Mouse (Mus musculus) C2C12 (cell line): ENCODE measurements around the gene Nox4. TPM values are rescaled to one million over a fixed set of nuclear protein-coding genes. Genes with fewer than 3 reads are reported as not detected.

Experiments used
- H3K27me3 ChIP-seq: one replicate; pipeline ENCODE4 v1.6.1; 2011; ENCODE audit not compliant: control insufficient read depth, insufficient read depth, insufficient read length
- H3K36me3 ChIP-seq: one replicate; pipeline ENCODE4 v1.6.1; 2011; ENCODE audit not compliant: control insufficient read depth, insufficient read depth
- H3K4me3 ChIP-seq: one replicate; pipeline ENCODE4 v1.5.1; 2011; ENCODE audit warnings: mild to moderate bottlenecking, control low read depth; ENCODE audit not compliant: poor library complexity, insufficient read depth, severe bottlenecking
- H3K79me2 ChIP-seq: one replicate; pipeline ENCODE4 v1.6.1; 2011; ENCODE audit not compliant: control insufficient read depth, insufficient read depth
- H3K79me3 ChIP-seq: one replicate; pipeline ENCODE4 v1.6.1; 2011; ENCODE audit warnings: low read depth, control low read depth
- H3ac ChIP-seq: one replicate; pipeline ENCODE3; 2011; ENCODE audit warnings: low read depth; ENCODE audit not compliant: control insufficient read depth, insufficient read length
- CEBPB ChIP-seq: IDR thresholded peaks from one replicate; pipeline ENCODE4 v1.6.1; 2011; ENCODE audit warnings: low read depth, mild to moderate bottlenecking, control low read depth, moderate library complexity
- CTCF ChIP-seq: IDR thresholded peaks from one replicate; pipeline ENCODE4 v1.5.1; 2011; ENCODE audit not compliant: control insufficient read depth, insufficient read depth, insufficient read length
- FOSL1 ChIP-seq: IDR thresholded peaks from one replicate; pipeline ENCODE4 v1.8.0; 2011; ENCODE audit warnings: mild to moderate bottlenecking, low read length; ENCODE audit not compliant: poor library complexity, insufficient read depth, severe bottlenecking
- MAX ChIP-seq: IDR thresholded peaks from one replicate; pipeline ENCODE4 v1.6.1; 2011; ENCODE audit warnings: mild to moderate bottlenecking, control low read depth
- MYOD1 ChIP-seq: IDR thresholded peaks from one replicate; pipeline ENCODE4 v1.6.1; 2011; ENCODE audit warnings: low read depth; ENCODE audit not compliant: control insufficient read depth, insufficient read length
- MYOG ChIP-seq: IDR thresholded peaks from one replicate; pipeline ENCODE4 v1.6.1; 2011; ENCODE audit not compliant: control insufficient read depth, insufficient read length; ENCODE audit errors: extremely low read depth
- USF1 ChIP-seq: IDR thresholded peaks from one replicate; pipeline ENCODE4 v1.6.1; 2011; ENCODE audit warnings: low read depth, mild to moderate bottlenecking, control low read depth, moderate library complexity
- long read RNA-seq, 2 experiments: library from polyadenylated mRNA; unstranded; transcript quantifications; one replicate each; pipeline ENCODE4 v2.0.0; 2019 to 2020
- polyA plus RNA-seq: library from polyadenylated mRNA; unstranded; fragments of >200 nt; fragmentation: generic; extraction: Trizol; gene quantifications from one replicate; pipeline ENCODE4 v1.2.1, GENCODE M21; 2012; ENCODE audit warnings: missing spikeins

The Nox4 gene
- 0.99 TPM for polyA plus RNA-seq
- long read RNA-seq, experiment 1, result 0 reads
- long read RNA-seq, experiment 2, partial matches to known transcripts, result 0 of 2 reads
- long read RNA-seq, experiment 2, other reads (novel, unspliced or antisense), result 1 of 2 reads

DNA sequence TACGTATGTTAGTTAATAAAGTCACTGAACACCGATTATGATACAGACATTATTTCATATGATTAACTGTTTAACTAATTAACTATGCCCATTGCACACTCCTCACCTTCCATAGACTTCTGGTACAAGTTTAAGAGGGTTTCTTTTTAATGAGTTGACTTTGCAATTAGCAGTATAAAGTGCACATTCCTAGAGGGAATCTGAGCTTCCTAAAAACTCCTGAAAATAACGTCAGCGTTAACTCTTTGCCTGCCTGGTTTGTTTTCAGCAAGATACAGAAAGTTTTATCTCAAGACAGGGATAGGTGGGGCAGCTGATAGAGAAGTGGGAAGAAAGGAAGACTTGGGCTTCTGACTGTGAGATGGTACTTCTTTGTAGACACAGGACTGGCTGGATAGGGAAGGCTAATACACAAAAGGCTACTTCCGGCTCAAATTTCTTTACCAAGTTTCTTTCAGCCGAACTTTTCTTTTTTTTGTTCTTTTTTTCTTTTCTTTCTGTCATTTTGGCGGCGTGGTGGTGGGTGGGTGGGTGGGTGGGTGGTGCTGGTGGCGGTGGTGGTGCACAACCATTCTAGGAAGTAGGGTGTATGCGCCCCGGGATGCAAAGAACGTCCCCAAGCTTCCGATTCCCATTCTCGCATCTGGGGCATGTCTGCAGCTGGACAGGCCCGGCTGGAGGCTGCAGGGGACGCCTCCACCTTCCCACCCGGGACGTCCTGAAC is at the start of gene Nox4:
Nox4 (plus strand) TSS at position 241 of the 724 bp plus-strand sequence.
- no peaks in the 10 kb centered on the region for H3K79me2 ChIP-seq
- no peaks in the 10 kb centered on the region for H3K36me3 ChIP-seq
- TF ChIP-seq MYOG (no peak), USF1 (no peak), CTCF (no peak), MYOD1 (no peak), CEBPB (no peak), MAX (no peak), FOSL1 (no peak)
- H3ac ChIP-seq, result peak within 1 kb of the TSS; percentile 61
- H3K27me3 ChIP-seq, result no peaks in the 10 kb centered on the region
- no peaks in the 10 kb centered on the region for H3K79me3 ChIP-seq
- peak within 1 kb of the TSS; percentile 32 for H3K4me3 ChIP-seq

DNA sequence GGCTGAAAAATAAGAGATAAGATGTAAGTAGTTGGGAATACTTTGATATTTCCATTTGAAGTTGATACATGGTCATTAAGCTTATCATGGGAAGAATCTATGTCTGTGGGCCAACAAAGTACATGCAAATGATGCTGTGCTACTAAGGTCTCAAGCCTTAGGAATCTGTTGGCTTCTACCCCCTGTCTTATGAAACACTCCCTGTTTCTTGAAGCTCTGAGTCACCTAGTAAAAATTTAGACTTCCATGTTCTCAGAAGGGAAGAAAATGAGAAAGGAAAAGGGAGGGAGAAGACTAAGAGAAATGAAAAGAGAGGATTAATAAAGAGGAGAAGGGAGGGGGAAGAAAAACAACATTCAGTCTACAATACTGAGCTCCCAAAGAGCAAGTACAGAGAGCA is 41.1 kb upstream of the Nox4 start:
- no peaks in the 10 kb centered on the region for H3K27me3 ChIP-seq
- H3K79me3 ChIP-seq, result no peaks in the 10 kb centered on the region
- H3K36me3 ChIP-seq, result no peaks in the 10 kb centered on the region
- H3ac ChIP-seq, result no peak overlapping the region
- H3K4me3 ChIP-seq, result no peak overlapping the region
- no peaks in the 10 kb centered on the region for H3K79me2 ChIP-seq
- peak; percentile 22 for TF ChIP-seq CEBPB
- TF ChIP-seq CTCF, result no peak

DNA sequence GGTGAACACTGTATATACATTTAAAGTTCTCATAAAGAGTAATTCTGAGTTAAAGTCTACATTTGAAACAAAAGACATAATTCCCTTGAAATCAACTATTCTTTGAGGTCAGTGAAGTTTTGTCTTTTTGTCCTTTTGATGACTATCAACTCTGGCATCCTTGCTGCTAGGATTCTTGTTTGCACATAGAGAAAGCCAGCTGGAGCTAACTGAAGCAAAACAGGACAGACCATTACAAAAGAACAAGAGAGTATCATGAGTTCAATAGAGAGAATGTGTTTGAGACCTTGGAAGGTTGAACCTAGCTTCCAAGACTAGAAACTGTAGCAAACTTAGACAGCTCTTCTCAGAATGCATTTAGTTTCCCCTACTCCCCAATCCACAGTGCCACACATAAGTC is 24.2 kb upstream of the Nox4 start:
- Histone ChIP-seq H3ac (no peak overlapping the region), H3K4me3 (no peak overlapping the region), H3K79me2 (no peaks in the 10 kb centered on the region), H3K27me3 (no peaks in the 10 kb centered on the region), H3K79me3 (no peaks in the 10 kb centered on the region), H3K36me3 (no peaks in the 10 kb centered on the region)
- TF ChIP-seq CTCF (no peak), FOSL1 (no peak), CEBPB (no peak), USF1 (no peak), MYOG (no peak)

DNA sequence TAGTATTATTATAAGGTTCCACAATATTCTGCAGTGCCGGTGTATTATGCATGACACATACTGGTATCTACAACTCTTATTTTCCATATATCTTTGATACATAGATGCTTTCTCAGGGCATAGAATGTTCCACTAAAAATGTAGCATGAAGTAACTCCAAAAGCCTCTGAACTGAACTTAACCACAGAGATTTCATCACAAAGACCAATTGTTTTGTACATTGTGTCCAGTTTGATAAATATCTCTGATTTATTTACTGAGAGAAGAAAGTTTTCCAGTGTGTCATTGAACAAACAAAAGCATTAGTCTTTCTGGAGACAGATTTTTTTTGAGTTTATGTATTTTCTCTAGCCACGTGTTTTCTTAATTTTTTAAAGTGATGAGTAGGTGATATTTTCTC is 23.1 kb upstream of the Nox4 start:
- H3ac ChIP-seq, result no peak overlapping the region
- no peaks in the 10 kb centered on the region for H3K79me3 ChIP-seq
- no peaks in the 10 kb centered on the region for H3K36me3 ChIP-seq
- TF ChIP-seq CTCF (no peak), MYOD1 (no peak), FOSL1 (no peak), CEBPB (no peak), MYOG (no peak), USF1 (no peak), MAX (no peak)
- H3K79me2 ChIP-seq, result no peaks in the 10 kb centered on the region
- H3K27me3 ChIP-seq, result no peaks in the 10 kb centered on the region
- H3K4me3 ChIP-seq, result no peak overlapping the region

DNA sequence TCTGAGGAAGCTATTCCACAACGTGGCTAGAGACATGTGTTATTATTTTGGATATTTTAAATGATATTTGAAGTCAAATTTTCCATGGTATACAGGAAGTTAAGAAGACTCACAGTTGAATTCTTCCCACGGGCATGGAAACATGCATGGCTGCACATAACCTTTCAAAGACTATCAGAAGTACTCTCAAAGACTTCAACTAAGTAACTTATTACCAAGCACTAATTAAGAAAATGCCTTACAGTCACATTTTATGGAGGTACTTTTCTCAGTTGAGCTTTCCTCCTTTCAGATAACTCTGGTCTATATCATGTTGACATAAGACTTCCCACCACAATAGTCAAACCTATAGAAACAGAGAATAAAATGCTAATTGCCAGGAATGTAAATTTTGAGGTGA is 20.3 kb upstream of the Nox4 start:
- Histone ChIP-seq H3K79me2 (no peaks in the 10 kb centered on the region), H3K79me3 (no peaks in the 10 kb centered on the region), H3ac (no peak overlapping the region), H3K27me3 (no peaks in the 10 kb centered on the region), H3K4me3 (no peak overlapping the region), H3K36me3 (no peaks in the 10 kb centered on the region)
- TF ChIP-seq USF1 (no peak), MYOD1 (no peak), MYOG (no peak), CTCF (no peak), CEBPB (no peak), MAX (no peak), FOSL1 (no peak)
